Mouse (Mus musculus) spleen, postnatal 36 days (tissue): ENCODE data around the gene Ppp4r3b.

ENCODE experiments used
- DNase-seq, 2 experiments: peaks; one replicate each; pipeline ENCODE4 v3.0.0; 2022; ENCODE audit warnings: low spot score in 2 of 2, mixed read lengths in 1 of 2

Ppp4r3b gene

DNA sequence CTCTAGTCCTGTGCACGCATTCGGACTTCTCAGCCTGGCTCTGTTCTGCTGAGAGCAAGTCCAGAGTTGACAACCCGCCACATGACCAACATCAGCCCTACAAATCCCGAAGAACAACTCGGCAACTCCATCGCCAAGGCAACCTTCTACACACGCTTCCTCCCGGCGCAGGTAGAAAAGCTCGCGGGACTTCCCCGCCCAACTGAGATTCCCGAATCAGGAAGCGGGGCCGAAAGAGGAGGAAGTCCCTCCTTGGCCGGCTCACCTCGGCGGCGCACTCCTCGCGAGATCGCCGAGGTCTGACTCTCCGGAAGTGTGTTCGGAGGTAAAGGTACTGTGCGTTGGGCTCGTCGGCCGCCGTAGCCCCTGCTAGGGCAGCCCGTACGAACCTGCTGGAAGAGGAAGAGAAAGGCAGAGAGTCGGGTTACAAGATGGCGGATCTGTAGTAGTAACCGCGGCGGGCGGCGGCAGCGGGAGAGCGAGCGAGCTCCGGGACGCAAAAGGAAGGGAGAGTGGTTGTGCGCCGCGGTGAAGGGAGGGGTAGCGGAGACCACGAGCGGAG is at the start of gene Ppp4r3b:
TSS of gene Ppp4r3b (plus strand) at position 328 of the 562 bp plus-strand sequence.
- DNase-seq = peak; percentile 99

DNA sequence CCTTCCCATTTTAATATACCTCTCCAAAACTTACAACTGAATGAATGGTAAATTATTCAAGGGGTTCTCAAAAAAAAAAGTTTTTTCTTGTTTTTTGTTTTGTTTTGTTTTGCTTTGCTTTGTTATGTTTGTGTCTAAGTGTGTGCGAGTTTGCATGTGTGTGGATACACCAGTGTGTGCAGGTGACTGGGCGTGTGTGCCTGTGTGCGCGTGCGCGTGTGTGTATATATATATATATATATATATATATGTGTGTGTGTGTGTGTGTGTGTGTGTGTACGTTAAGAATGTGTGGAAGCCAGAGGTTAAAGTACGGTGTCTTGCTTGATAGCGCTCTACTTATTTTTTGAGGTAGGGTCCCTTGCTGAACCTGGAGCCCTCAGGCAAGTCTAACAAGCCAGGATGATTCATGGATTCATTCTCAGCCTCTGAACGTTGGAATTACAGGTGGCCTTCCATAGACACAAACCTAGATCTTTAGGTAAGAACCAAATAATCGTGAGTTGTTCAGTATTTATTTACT is 42.8 kb upstream of the Ppp4r3b start:
- peak in 1 of 2 experiments; percentile 6 for DNase-seq

GRCm38 (mm10) chr11:29130385-29131355 is 42.0 kb upstream of the Ppp4r3b start, which contains the start of gene Pnpt1:
TSS of gene Pnpt1 (plus strand) at chr11:29130744.
- DNase-seq = peak; percentile 87 to 88

DNA sequence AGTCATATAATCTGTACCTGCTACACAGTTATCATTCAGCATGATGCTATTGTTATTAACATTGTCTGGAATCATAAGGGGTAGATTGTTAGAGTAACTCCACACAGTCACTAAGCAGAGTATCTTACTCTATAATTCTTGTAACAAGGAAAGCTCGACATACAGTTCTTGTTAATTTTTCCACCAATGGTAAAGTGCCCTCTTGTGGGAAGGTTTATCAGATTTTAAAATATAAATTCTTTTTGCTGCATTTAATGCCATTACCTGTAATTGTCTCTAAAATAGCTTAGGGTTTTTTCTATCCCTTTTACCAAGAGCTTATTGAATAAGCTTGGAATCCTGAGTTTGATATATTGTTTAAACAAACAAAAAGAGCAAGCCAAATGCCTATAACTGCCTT is 32.0 kb upstream of the Ppp4r3b start:
- no peak for DNase-seq

DNA sequence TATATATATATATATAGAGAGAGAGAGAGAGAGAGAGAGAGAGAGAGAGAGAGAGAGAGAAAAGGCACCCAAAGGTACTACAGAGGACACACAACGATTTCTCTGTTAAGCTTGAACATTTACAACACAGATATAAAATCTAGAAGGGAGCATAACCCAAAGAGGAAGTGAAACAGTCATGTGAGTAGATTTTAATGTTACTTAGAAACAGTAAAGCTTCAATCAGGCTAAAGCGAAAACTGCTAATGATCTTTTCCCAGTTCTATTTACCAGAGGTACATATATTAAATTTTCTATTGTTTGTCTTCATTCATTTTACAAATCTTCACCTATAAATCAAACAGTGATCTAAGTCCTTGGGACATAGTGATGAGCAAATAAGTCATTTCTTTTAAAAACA is 23.8 kb upstream of the Ppp4r3b start:
- peak in 1 of 2 experiments; percentile 7 for DNase-seq

GRCm38 (mm10) chr11:29163569-29163968 is 9.1 kb upstream of the Ppp4r3b start:
- DNase-seq = no peak

- DNase-seq = peak; percentile 60
These were observed 715 bp upstream of the Ppp4r3b start for GRCm38 (mm10) chr11:29171959-29172391.

DNA sequence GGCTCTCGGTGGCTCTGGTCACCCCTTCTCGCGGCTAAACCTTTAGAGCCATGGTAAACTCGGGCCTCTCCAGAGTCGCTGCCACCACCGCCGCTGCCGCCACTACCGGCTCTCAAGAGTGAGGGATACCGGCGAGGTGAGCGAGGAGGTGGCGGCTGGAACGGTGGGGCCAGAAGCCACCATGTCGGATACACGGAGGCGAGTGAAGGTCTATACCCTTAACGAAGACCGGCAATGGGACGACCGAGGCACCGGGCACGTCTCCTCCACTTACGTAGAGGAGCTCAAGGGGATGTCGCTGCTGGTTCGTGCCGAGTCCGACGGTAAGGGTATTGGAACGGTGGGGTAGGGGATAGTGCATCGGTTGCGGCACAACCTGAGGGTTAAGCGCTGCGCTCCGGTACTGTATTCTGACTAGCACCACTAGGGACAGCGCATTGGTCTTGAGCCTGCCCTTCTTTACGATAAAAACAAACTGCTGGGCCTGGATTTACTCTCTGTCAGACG is 488 bp downstream of the Ppp4r3b start:
- DNase-seq = peak; percentile 52 to 64

- DNase-seq = no peak
These were observed 1.2 kb downstream of the Ppp4r3b start for GRCm38 (mm10) chr11:29173706-29174436.

GRCm38 (mm10) chr11:29179319-29179718 is 6.6 kb downstream of the Ppp4r3b start:
- no peak for DNase-seq

- no peak for DNase-seq
These were observed 8.0 kb downstream of the Ppp4r3b start for GRCm38 (mm10) chr11:29180657-29181056.

DNA sequence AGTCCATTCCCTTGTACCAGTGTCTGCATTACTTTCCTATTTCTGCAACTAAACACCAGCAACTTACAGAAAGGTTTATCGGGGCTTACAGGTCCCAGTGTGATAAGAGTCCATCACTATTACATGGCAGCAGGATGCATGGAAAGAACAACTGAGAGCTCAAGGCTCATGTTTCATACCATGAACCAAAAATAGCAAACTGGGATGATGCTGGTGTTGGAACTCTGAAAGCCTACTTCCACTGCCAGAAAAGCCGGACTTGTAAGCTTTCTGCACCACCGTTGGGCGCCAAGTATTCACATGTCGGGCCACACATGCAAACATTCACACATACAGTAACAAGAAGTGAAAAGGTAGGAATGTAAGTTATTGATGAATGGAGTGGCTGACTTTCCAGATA is 9.1 kb downstream of the Ppp4r3b start:
- DNase-seq = no peak

- DNase-seq = no peak
These were observed 16.3 kb downstream of the Ppp4r3b start for GRCm38 (mm10) chr11:29188981-29189380.

- no peak for DNase-seq
These were observed 31.0 kb downstream of the Ppp4r3b start for GRCm38 (mm10) chr11:29203653-29204052.

GRCm38 (mm10) chr11:29209774-29210173 is 37.1 kb downstream of the Ppp4r3b start:
- DNase-seq = no peak

GRCm38 (mm10) chr11:29216196-29216595 is 43.5 kb downstream of the Ppp4r3b start:
- DNase-seq = no peak

DNA sequence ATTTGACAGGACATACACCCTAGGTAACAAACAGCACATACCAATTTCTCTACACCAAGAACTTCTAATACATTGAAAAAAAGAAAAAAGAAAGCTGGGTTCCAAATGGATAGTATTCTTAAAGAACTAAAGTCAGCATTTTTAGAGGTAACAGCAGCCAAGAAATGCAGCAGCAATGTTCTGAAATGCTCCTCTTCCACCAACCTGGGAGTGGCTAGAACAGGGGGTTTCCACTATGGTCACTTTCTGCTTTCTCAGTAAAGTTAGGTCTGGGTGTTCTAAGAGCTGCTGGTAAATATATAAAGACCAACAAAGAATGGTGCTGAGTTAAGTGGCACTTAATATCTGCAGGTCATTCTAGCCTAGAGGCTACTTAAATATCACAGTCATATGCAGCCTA is 46.4 kb downstream of the Ppp4r3b start:
- DNase-seq = no peak

GRCm38 (mm10) chr11:29222310-29222709 is 49.6 kb downstream of the Ppp4r3b start:
- no peak for DNase-seq

DNA sequence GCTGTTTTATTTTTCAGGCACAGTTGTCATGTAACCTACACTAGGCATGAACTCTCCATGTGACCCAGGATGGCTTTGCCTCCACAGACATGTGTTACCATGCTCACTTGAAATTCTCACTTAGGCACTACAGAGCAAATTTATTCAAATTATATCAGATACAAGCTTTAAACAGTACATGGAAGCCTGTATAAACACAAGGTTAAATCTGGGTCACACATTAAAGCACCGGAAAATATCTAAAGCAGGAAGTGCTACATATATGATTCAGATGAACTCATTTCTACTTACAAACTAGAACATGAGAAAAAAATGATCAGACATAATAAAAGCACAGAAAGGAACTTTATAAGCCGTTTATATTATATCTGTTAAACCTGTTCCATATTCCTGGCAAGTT is 52.1 kb downstream of the Ppp4r3b start:
- no peak for DNase-seq

- no peak for DNase-seq
These were observed 56.3 kb downstream of the Ppp4r3b start for GRCm38 (mm10) chr11:29228957-29229356.

- DNase-seq = no peak
These were observed 60.9 kb downstream of the Ppp4r3b start for GRCm38 (mm10) chr11:29233569-29233968.

GRCm38 (mm10) chr11:29237364-29237763 is 64.7 kb downstream of the Ppp4r3b start:
- DNase-seq = no peak
